ENCODE assay signal across 8 mouse cellular contexts in the genomic region with DNA sequence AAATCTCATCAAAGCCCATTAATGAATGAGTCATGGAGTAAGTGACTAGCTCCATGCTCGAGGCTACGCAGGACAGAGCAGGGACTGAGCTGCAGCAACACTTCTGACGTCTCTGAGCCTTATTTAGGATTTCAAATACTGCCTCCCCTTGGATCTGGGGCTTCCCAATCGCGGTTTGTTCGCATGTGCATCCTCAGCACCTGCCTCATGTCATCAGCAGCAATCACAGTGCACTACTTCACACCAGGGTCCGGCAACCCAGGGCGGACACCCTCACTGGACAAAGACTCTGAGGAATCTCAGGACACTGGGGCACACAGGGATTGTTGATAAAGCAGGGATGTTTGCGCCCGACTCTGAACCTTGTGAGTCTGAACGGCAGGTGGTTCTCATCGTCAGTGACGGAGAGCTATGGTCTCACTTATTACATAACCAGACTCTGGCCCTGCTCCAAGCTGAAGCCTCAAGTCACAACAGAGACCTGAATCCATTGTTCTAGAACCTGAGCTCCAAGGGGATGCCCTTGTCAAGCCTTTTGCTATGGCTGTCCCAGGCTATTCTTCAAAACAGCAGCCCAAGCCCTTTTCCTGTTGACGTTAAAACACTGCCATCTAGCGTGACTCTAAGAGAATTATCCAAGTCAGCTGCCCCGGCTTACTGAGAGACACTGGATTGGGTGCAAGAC.
DNase-seq lines count a peak whose midpoint lies in the region; ATAC-seq and TF ChIP-seq lines count a peak whose summit lies in the region.

No protein-coding gene starts in this region.

- H3K27me3 ChIP-seq in liver, embryonic 12.5 days (replicated peaks), result no peaks in the 10 kb centered on the region
- H3K27me3 ChIP-seq in intestine, embryonic 14.5 days (replicated peaks; ENCODE audit: control insufficient read depth, insufficient read depth, low read length), result 0 out of 2 replicates have a peak, but pooled peaks cover 2% of the 10 kb centered on the region
- H3K27me3 ChIP-seq in midbrain, embryonic 12.5 days, result no peaks in the 10 kb centered on the region
- no peaks in the 10 kb centered on the region for H3K27me3 ChIP-seq in splenic B cell, adult 2 months (ENCODE audit: control insufficient read depth, insufficient read depth, low read length, poor library complexity, severe bottlenecking)

- no peak for TF ChIP-seq POLR2A in cortical plate, adult 2 months (IDR thresholded peaks at IDR 0.05; ENCODE audit: extremely low read depth, insufficient read depth, low read length)

- H3K9ac ChIP-seq in liver, embryonic 12.5 days, result no peak overlapping the region
- H3K9ac ChIP-seq in intestine, embryonic 14.5 days (ENCODE audit: low read length), result no peak overlapping the region
- H3K9ac ChIP-seq in midbrain, embryonic 12.5 days (replicated peaks), result no peak overlapping the region

- no peak overlapping the region for H3K27ac ChIP-seq in liver, embryonic 12.5 days
- no peak overlapping the region for H3K27ac ChIP-seq in cortical plate, adult 2 months (ENCODE audit: insufficient read depth, low read length)
- H3K27ac ChIP-seq in intestine, embryonic 14.5 days (ENCODE audit: low read depth), result no peak overlapping the region
- H3K27ac ChIP-seq in midbrain, embryonic 12.5 days (replicated peaks), result no peak overlapping the region

- intact Hi-C loops in gastrocnemius, postnatal 14 days (cut with DNase I; ENCODE audit: low total_unique reads), result loop anchor here (5.0 kb wide), 1 partner anchor 980 kb away; no protein-coding TSS in a partner anchor

- peak; percentile 79 for TF ChIP-seq CTCF in cortical plate, adult 2 months (IDR thresholded peaks at IDR 0.05; ENCODE audit: extremely low read depth, insufficient read depth, low read length)

- H3K4me3 ChIP-seq in liver, embryonic 12.5 days, result no peak overlapping the region
- peak overlapping the region; percentile 22; the same call in 1 of the 2 replicates for H3K4me3 ChIP-seq in cortical plate, adult 2 months (ENCODE audit: insufficient read depth, low read length)
- H3K4me3 ChIP-seq in intestine, embryonic 14.5 days (ENCODE audit: low read depth, low read length), result no peak overlapping the region
- H3K4me3 ChIP-seq in midbrain, embryonic 12.5 days, result no peak overlapping the region

- no peak for ATAC-seq in liver, embryonic 12.5 days
- peak; percentile 74 for ATAC-seq in intestine, embryonic 14.5 days (replicated peaks; ENCODE audit: low FRiP score, low TSS enrichment, low read depth)
- ATAC-seq in midbrain, embryonic 12.5 days (ENCODE audit: low FRiP score, low read depth), result peak; percentile 90

- H3K36me3 ChIP-seq in liver, embryonic 12.5 days, result no peaks in the 10 kb centered on the region
- no peaks in the 10 kb centered on the region for H3K36me3 ChIP-seq in intestine, embryonic 14.5 days (ENCODE audit: control insufficient read depth, insufficient read depth, low read length)
- H3K36me3 ChIP-seq in midbrain, embryonic 12.5 days, result no peaks in the 10 kb centered on the region
- no peaks in the 10 kb centered on the region for H3K36me3 ChIP-seq in splenic B cell, adult 2 months (ENCODE audit: control insufficient read depth, insufficient read depth, low read length, poor library complexity, severe bottlenecking)

- no peaks in the 10 kb centered on the region for H3K9me3 ChIP-seq in liver, embryonic 12.5 days (replicated peaks)
- no peaks in the 10 kb centered on the region for H3K9me3 ChIP-seq in intestine, embryonic 14.5 days (ENCODE audit: control insufficient read depth, low read length)
- H3K9me3 ChIP-seq in midbrain, embryonic 12.5 days, result no peaks in the 10 kb centered on the region

- 52% methylated on average over 16 of the region's 16 CpGs for WGBS in liver, embryonic 12.5 days (ENCODE audit: insufficient replicate concordance)
- WGBS in intestine, embryonic 14.5 days, result 32% methylated on average over 16 of the region's 16 CpGs
- WGBS in midbrain, embryonic 12.5 days, result 53% methylated on average over 16 of the region's 16 CpGs

- no peaks in the 10 kb centered on the region for H3K4me1 ChIP-seq in liver, embryonic 12.5 days
- H3K4me1 ChIP-seq in cortical plate, adult 2 months (ENCODE audit: control insufficient read depth, insufficient read depth, low read length), result no peaks in the 10 kb centered on the region
- no peaks in the 10 kb centered on the region for H3K4me1 ChIP-seq in intestine, embryonic 14.5 days (replicated peaks; ENCODE audit: control insufficient read depth, insufficient read depth, low read length)
- peaks cover 6% of the 10 kb centered on the region; the same call in 1 of the 2 replicates for H3K4me1 ChIP-seq in midbrain, embryonic 12.5 days

- H3K4me2 ChIP-seq in liver, embryonic 12.5 days, result no peak overlapping the region
- no peak overlapping the region for H3K4me2 ChIP-seq in intestine, embryonic 14.5 days (ENCODE audit: low read length)
- no peak overlapping the region for H3K4me2 ChIP-seq in midbrain, embryonic 12.5 days (replicated peaks)

- peak; percentile 5 for DNase-seq in liver
- peak; percentile 23 for DNase-seq in gastrocnemius, postnatal 14 days
- peak; percentile 70 for DNase-seq in intestine, embryonic 14.5 days (ENCODE audit: low spot score)
- DNase-seq in left cerebral cortex, adult 18-20 months (ENCODE audit: low spot score in 2 of 2), result peak; percentile 48 to 62
- peak; percentile 41 for DNase-seq in splenic B cell, adult 2 months (ENCODE audit: low read depth, low spot score)

Comparison
In these comparisons a context has a peak if more than half of its experiments do, and no peak if none do; other contexts are left out.
1. DNase-seq: peak in every context shown above with its lines; median percentile 70 in intestine, embryonic 14.5 days; 55 in left cerebral cortex, adult 18-20 months; 41 in splenic B cell, adult 2 months; 23 in gastrocnemius, postnatal 14 days; 5 in liver.